Mouse (Mus musculus) ES-Bruce4 (cell line): ENCODE data around the gene Krtap10-4.
"Not testable (repeated sequence)": the region's sequence is repeated elsewhere in the genome, so short reads cannot be mapped to it uniquely, and the experiment has no call there.

Source experiments
- CTCF ChIP-seq: IDR thresholded peaks from one replicate; pipeline ENCODE4 v1.8.1; 2011; ENCODE audit warnings: low read depth, low read length
- EP300 ChIP-seq: IDR thresholded peaks from 2 replicates; pipeline ENCODE4 v1.6.1; 2011; ENCODE audit warnings: low read depth, low read length; ENCODE audit not compliant: insufficient read depth

DNA sequence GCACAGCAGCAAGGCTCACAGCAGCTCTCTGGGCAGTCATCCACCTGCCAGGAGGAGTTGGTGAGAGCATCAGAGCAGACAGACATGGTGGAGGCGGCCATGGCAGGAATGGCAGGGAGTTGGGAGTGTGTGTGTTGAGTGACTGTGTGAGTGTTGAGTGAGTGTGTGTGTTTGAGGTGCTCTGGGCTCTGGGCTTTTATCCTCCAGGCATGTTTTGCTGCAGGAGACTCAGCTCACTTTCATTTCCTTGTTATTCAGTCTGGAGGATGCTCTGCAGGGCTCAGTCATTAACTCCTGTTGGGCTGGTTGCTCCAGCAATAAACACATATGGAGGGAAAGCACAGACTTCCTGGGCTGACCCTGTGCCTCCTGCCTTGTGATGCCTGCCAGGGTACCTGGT lies 50.1 kb downstream of the Krtap10-4 start, which contains the start of gene Gm7138:
- not testable (repeated sequence) for TF ChIP-seq EP300, CTCF
